Mouse (Mus musculus) liver, adult 2 months (tissue): Measurements from ENCODE around the gene Ndrg4. TPM values are rescaled to one million over a fixed set of nuclear protein-coding genes. Genes with fewer than 3 reads are reported as not detected.
A peak's percentile ranks its signal among the peaks of the same experiment; 100 is the strongest.

Experiments used
- DNase-seq: peaks from one replicate; pipeline ENCODE4 v3.0.0-alpha.2; 2011; ENCODE audit warnings: low read depth, low spot score; ENCODE audit errors: extremely low read depth
- H3K27ac ChIP-seq: fragments of 200-500 bp; replicated peaks from 2 replicates; pipeline ENCODE4 v1.5.1; 2012; ENCODE audit warnings: low read depth, mild to moderate bottlenecking, control low read depth, inconsistent platforms, low read length; ENCODE audit not compliant: insufficient read depth
- H3K27me3 ChIP-seq: fragments of 200-500 bp; 2 replicates; pipeline ENCODE4 v1.6.1; 2012; ENCODE audit warnings: mild to moderate bottlenecking, moderate library complexity, low read length, inconsistent platforms; ENCODE audit not compliant: control insufficient read depth, insufficient read depth
- H3K36me3 ChIP-seq: fragments of 200-500 bp; 2 replicates; pipeline ENCODE4 v1.6.1; 2012; ENCODE audit warnings: low read length, inconsistent platforms; ENCODE audit not compliant: control insufficient read depth, insufficient read depth
- H3K4me1 ChIP-seq: fragments of 200-500 bp; 2 replicates; pipeline ENCODE4 v1.6.1; 2011; ENCODE audit warnings: low read length; ENCODE audit not compliant: control insufficient read depth, insufficient read depth
- H3K4me3 ChIP-seq: fragments of 200-500 bp; 2 replicates; pipeline ENCODE4 v1.5.1; 2011; ENCODE audit warnings: low read depth, mild to moderate bottlenecking, control low read depth, low read length, moderate library complexity; ENCODE audit not compliant: insufficient read depth
- H3K79me2 ChIP-seq: fragments of 200-500 bp; 2 replicates; pipeline ENCODE4 v1.6.1; 2012; ENCODE audit warnings: inconsistent platforms, mild to moderate bottlenecking, low read length, moderate library complexity; ENCODE audit not compliant: control insufficient read depth, insufficient read depth
- H3K9ac ChIP-seq: fragments of 200-500 bp; 2 replicates; pipeline ENCODE4 v1.6.1; 2012; ENCODE audit warnings: low read depth, mild to moderate bottlenecking, control low read depth, inconsistent platforms, low read length
- CTCF ChIP-seq: fragments of 200-500 bp; IDR thresholded peaks from 2 replicates; pipeline ENCODE4 v1.5.1; 2011; ENCODE audit warnings: low read depth, low read length, control low read depth
- POLR2A ChIP-seq: fragments of 200-500 bp; IDR thresholded peaks from 2 replicates; pipeline ENCODE4 v1.6.1; 2011; ENCODE audit warnings: low read length, control low read depth; ENCODE audit not compliant: insufficient read depth; ENCODE audit errors: extremely low read depth
- WGBS: fragments of 180-500 bp; shearing (Covaris S2); methylation state at CpG from one replicate; pipeline ENCODE4 v1.1.7; 2018; 5-methylcytosine and 5-hydroxymethylcytosine counted together
- polyA plus RNA-seq: library from polyadenylated mRNA; depleted of rRNA; stranded (reverse); fragments of >200 nt; gene quantifications from 2 replicates; pipeline ENCODE4 v1.2.3, GENCODE M21; 2012
- total RNA-seq: library from RNA; depleted of rRNA; stranded (reverse); fragments of >200 nt; gene quantifications from 2 replicates; pipeline ENCODE4 v1.2.3, GENCODE M21; 2014

The Ndrg4 gene
- total and polyA plus RNA-seq, 2 experiments = 0.26 to 0.55 TPM

DNA sequence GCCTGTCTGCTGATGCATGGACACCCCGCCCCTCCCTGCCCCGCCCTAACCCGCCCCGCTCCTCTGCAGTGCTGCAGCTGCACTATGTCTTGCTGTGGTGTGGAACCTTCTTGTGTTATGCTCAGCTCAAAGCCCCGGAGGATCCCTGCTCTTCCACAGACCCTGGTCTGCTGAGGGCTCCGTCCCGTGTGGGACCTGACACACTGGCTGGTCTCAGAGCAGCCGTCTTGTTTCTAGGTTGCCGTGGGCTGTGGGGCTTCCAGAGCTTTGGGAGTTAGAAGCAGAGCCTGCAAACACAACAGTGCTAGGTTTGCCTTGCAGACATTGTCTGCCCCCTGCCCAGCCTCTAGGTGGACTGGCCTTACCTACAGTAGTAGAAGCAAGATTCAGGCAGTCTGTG, 35.6 kb downstream of the Ndrg4 start:
- Histone ChIP-seq H3K36me3 (no peaks in the 10 kb centered on the region), H3K4me1 (peaks cover 10% of the 10 kb centered on the region), H3K27ac (no peak overlapping the region), H3K4me3 (no peak overlapping the region), H3K79me2 (no peaks in the 10 kb centered on the region), H3K27me3 (no peaks in the 10 kb centered on the region), H3K9ac (no peak overlapping the region)
- WGBS = 81% methylated on average over 9 of the region's 9 CpGs
- no peak for DNase-seq
- TF ChIP-seq CTCF (no peak), POLR2A (no peak)

DNA sequence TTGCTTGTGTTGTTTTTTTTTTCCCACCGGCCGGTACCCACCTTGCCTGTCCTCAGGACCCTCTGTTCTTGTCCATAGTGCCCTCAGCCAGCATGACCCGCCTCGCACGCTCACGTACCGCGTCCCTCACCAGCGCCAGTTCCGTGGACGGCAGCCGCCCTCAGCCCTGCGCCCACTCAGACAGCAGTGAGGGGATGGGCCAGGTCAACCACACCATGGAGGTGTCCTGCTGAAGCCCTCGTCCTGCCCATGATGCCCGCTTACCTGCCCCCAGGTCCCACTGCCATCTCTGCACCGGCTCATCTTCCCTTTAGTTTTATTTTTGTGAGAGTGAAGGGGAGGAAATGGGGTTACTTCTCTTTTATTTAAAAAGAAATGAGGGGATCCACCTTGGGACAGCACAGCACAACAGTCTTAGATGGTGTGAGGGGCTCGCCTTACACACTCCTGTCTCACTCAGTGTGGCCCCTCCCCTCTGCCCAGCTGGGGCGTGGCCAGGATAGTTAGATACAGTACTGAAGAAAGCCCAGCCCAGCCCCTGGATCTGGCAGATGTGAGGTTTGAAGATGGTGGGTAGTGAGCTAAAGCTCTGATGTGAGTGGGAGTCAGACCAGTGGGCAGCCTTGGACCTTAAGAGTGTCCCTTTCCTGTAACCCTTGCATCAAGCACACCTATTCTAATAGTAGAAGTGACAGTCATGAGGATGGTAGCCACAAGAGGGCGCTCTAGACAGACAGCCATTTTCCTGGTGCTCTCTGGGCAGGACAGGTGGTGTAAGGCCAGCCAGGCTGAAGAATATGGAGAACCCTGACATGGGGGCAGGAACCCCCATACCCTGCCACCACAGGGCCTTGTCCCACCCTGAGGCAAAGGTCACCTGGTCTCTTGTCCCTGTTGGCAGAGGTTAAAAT, 36.6 kb downstream of the Ndrg4 start:
- Histone ChIP-seq H3K27me3 (no peaks in the 10 kb centered on the region), H3K4me1 (peaks cover 10% of the 10 kb centered on the region), H3K27ac (no peak overlapping the region), H3K9ac (no peak overlapping the region), H3K4me3 (no peak overlapping the region), H3K36me3 (peaks cover 2% of the 10 kb centered on the region; the same call in 1 of the 2 replicates), H3K79me2 (no peaks in the 10 kb centered on the region)
- 73% methylated on average over 19 of the region's 19 CpGs for WGBS
- DNase-seq = peak; percentile 59
- TF ChIP-seq CTCF = peak; percentile 81
- no peak for TF ChIP-seq POLR2A

DNA sequence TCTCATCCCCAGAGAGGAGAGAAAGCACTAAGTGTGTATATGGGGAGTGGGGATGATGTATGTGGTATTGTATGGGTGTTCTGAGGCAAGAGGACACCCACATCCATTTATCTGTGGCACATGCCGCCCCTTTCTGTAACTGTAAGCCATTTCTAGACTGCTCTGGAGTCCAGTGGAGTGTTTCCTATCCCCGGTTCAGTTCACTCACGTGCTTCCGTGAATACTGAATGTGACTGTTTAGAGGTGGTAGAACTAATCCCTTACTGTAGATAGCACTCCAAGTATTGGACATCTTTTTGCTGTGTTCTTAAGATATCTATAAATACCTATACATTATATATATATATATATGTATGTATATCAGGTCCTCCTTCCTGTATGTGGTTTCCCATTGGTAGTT, 37.6 kb downstream of the Ndrg4 start:
- WGBS = 97% methylated on average over 4 of the region's 4 CpGs
- DNase-seq = no peak

DNA sequence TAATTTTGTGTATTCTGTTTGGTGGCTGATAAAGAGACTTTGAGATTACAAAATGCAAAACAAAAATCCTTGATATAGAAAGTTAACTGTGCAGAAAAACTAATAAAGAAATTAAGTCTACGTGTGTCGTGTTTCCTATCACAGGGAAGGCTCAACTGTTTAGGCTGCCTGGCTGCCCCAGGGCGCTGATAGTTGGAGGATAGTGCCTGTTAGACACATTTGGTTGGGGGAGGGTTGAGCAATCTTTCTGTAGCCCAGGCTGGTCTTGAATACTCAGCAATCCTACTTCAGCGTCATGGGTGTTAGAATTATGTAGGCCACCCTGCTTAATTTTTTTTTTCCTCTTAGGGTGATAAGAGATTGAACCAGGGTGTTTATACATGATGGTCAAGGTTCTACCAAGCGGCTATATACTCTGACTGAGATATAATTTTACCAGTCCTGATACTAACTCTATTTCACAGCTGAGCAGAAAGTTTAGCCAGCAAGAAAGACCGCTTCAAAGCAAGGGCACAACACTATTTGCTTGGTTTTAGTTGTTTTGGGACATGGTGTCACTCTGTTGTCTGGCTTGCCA, 38.1 kb downstream of the Ndrg4 start:
- DNase-seq = no peak
- Histone ChIP-seq H3K9ac (0 out of 2 replicates have a peak overlapping the region, but pooled peaks have one; percentile 16), H3K79me2 (no peaks in the 10 kb centered on the region), H3K36me3 (peaks cover 15% of the 10 kb centered on the region), H3K27ac (peak overlapping the region; percentile 12; the same call in 1 of the 2 replicates), H3K4me3 (no peak overlapping the region), H3K27me3 (no peaks in the 10 kb centered on the region), H3K4me1 (peaks cover 10% of the 10 kb centered on the region)
- 55% methylated on average over 6 of the region's 6 CpGs for WGBS
- TF ChIP-seq POLR2A (no peak), CTCF (no peak)

More for the DNA sequence above, 37.6 kb downstream of the Ndrg4 start:
- Histone ChIP-seq H3K4me3 (no peak overlapping the region), H3K9ac (no peak overlapping the region), H3K4me1 (peaks cover 10% of the 10 kb centered on the region), H3K36me3 (peaks cover 9% of the 10 kb centered on the region), H3K27me3 (no peaks in the 10 kb centered on the region), H3K27ac (no peak overlapping the region), H3K79me2 (no peaks in the 10 kb centered on the region)
- no peak for TF ChIP-seq CTCF
- no peak for TF ChIP-seq POLR2A

DNA sequence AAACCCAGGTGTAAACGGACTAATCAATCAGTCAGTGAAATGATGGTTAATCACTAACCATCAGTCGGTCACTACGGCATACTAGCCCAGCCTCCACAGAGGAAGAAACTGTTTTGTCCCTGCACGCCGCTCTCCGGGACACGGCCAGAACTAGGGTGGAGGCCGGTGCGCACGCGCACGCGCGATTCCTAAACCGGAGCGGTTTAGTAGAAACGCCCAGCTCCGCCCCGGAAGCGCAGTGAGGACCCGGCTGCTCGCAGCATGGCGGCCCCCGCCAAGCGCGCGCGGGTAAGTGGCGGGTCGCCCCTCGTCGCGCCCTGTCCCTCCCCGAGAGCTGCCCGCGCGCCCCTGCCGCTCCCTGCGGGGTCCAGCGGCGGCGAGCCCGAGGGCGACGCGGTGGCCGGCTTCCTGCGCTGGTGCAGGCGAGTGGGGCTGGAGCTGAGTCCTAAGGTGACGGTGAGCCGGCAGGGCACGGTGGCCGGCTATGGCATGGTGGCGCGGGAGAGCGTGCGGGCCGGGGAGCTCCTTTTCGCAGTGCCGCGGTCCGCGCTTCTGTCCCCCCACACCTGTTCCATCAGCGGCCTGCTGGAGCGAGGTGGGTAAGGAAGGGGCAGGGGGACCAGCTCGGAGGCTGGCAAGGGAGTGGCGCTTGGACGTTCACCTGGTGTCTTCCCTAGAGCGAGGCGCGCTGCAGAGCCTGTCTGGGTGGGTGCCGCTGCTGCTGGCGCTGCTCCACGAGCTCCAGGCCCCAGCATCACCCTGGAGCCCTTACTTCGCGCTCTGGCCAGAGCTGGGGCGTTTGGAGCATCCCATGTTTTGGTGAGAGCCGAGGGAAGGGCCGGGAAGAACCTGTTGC, 39.1 kb downstream of the Ndrg4 start, which contains the start of gene Setd6:
TSS of gene Setd6 (plus strand) at position 206 of the 856 bp plus-strand sequence.
- peak; percentile 91 for DNase-seq
- H3K4me3 ChIP-seq = peak within 1 kb of the TSS; percentile 97
- peak within 1 kb of the TSS; percentile 54 for H3K27ac ChIP-seq
- H3K79me2 ChIP-seq = no peaks in the 10 kb centered on the region
- WGBS = 1% methylated on average over 79 of the region's 79 CpGs
- TF ChIP-seq CTCF = no peak
- peak; percentile 32; the same call in 1 of the 2 replicates for TF ChIP-seq POLR2A
- no peaks in the 10 kb centered on the region for H3K27me3 ChIP-seq
- peaks cover 10% of the 10 kb centered on the region for H3K4me1 ChIP-seq
- peaks cover 17% of the 10 kb centered on the region for H3K36me3 ChIP-seq
- peak within 1 kb of the TSS; percentile 96 for H3K9ac ChIP-seq
